Mouse (Mus musculus): ENCODE data around the gene Aloxe3.

GRCm38 (mm10) chr11:69087082-69087481 is 38.6 kb upstream of the Aloxe3 start:
- no peak for TF ChIP-seq CTCF (IDR thresholded peaks at IDR 0.05; ENCODE audit: extremely low read depth, insufficient read length, insufficient replicate concordance, low read depth, low read length)
- no peak for TF ChIP-seq POLR2A (IDR thresholded peaks at IDR 0.05; ENCODE audit: low read depth, low read length)
